Mouse (Mus musculus): ENCODE measurements around the gene Pithd1. TPM values are rescaled to one million over a fixed set of nuclear protein-coding genes. Genes with fewer than 3 reads are reported as not detected.

Gene Pithd1
- polyA plus RNA-seq, 1 experiment = 35.2 TPM

DNA sequence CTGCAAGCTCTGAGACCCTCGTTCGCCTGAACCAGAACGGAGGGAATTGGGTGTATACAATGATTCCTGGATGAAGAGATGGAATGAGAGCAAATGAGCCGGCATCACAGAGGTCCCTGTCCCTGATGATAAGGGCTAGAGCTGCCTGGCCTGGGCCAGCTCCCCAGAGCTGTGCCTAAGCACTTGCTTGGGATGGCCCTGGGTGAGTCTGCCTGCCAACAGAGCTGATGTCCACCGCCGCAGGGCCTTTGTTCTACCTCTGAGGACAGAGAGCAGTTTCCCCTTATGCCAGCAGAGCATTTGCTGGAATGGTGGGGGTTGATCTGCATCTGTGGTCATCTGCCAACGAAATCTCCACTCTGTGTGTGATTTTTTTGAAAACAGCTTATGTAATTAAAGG is 24.9 kb downstream of the Pithd1 start:
- Histone ChIP-seq H3K36me3 (ENCODE audit: control insufficient read depth, insufficient read depth) (peaks cover 5% of the 10 kb centered on the region), H3K4me3 (peak overlapping the region; percentile 97), H3ac (ENCODE audit: control insufficient read depth, insufficient read length) (no peak overlapping the region), H3K27me3 (ENCODE audit: control insufficient read depth, insufficient read depth, insufficient read length) (no peaks in the 10 kb centered on the region), H3K4me2 (ENCODE audit: low read depth) (peak overlapping the region; percentile 99), H3K79me2 (ENCODE audit: control insufficient read depth, insufficient read depth) (no peaks in the 10 kb centered on the region)
- peak; percentile 30 for TF ChIP-seq POLR2AphosphoS2 (IDR thresholded peaks at IDR 0.05; ENCODE audit: insufficient read length, low read depth)
- no peak for TF ChIP-seq MYOD1 (IDR thresholded peaks at IDR 0.05; ENCODE audit: control insufficient read depth in 1 of 3, insufficient read length in 2 of 3, low read depth in 2 of 3)
- no peak for TF ChIP-seq MYOG (IDR thresholded peaks at IDR 0.05; ENCODE audit: control insufficient read depth in 1 of 3, insufficient read depth in 1 of 3, insufficient read length in 2 of 3, low read depth in 2 of 3)
- TF ChIP-seq REST (IDR thresholded peaks at IDR 0.05; ENCODE audit: insufficient read depth, insufficient read length) = no peak
- no peak for TF ChIP-seq POLR2A (IDR thresholded peaks at IDR 0.05; ENCODE audit: insufficient read length, low read depth)
- no peak for TF ChIP-seq USF1 (IDR thresholded peaks at IDR 0.05; ENCODE audit: low read depth)
- TF ChIP-seq SRF (IDR thresholded peaks at IDR 0.05; ENCODE audit: control insufficient read depth, insufficient read length, low read depth) = no peak
- no peak for TF ChIP-seq TCF3 (IDR thresholded peaks at IDR 0.05; ENCODE audit: insufficient read length, low read depth)

DNA sequence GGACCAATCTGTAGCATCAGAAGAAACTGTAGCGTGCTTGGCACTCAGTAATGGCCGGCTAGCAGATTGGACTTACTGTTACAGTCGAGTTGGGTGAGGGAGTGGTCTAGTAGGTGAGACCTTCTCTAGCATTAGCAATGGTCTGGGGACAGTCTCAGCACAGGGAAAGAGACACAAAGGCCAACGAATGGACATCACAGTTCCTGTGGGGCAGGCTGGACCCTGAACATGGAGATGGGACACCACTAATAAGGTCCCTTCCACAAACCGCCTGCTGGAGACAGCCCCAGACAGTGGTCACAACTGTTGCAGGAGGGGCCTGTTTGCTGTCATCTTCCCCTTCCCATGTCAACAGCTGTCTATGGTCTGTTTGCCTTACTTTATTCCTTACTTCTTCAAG is 25.4 kb downstream of the Pithd1 start:
- H3K27me3 ChIP-seq (ENCODE audit: control insufficient read depth, insufficient read depth, insufficient read length) = no peaks in the 10 kb centered on the region
- H3K4me2 ChIP-seq (ENCODE audit: low read depth) = no peak overlapping the region
- H3ac ChIP-seq (ENCODE audit: control insufficient read depth, insufficient read length) = no peak overlapping the region
- H3K36me3 ChIP-seq (ENCODE audit: control insufficient read depth, insufficient read depth) = peaks cover 5% of the 10 kb centered on the region
- no peak overlapping the region for H3K4me3 ChIP-seq
- H3K79me2 ChIP-seq (ENCODE audit: control insufficient read depth, insufficient read depth) = no peaks in the 10 kb centered on the region
- TF ChIP-seq MYOD1 (IDR thresholded peaks at IDR 0.05; ENCODE audit: control insufficient read depth in 1 of 3, insufficient read length in 2 of 3, low read depth in 2 of 3) (no peak), SRF (IDR thresholded peaks at IDR 0.05; ENCODE audit: control insufficient read depth, insufficient read length, low read depth) (no peak), POLR2A (IDR thresholded peaks at IDR 0.05; ENCODE audit: insufficient read length, low read depth) (no peak), POLR2AphosphoS2 (IDR thresholded peaks at IDR 0.05; ENCODE audit: insufficient read length, low read depth) (peak; percentile 55), USF1 (IDR thresholded peaks at IDR 0.05; ENCODE audit: low read depth) (no peak)

DNA sequence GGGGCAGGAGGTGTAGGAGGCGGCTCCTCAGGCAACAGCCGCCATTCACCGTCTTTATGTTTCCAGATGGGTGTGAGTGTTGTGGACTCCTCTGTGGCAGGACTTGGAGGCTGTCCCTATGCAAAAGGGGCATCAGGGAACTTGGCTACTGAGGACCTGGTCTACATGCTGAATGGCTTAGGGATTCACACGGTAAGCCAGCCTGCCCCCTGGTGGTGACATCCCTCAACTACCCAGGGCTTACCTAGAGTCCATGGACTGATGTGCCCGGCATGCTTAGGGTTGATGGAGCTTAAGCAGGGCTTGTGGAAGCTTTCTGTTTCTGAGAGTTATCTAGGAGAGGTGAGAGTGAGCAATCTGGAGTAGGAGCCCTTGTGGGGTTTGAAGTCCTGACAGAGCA is 26.3 kb downstream of the Pithd1 start:
- TF ChIP-seq POLR2A (IDR thresholded peaks at IDR 0.05; ENCODE audit: insufficient read length, low read depth) (no peak), SRF (IDR thresholded peaks at IDR 0.05; ENCODE audit: control insufficient read depth, insufficient read length, low read depth) (no peak), POLR2AphosphoS2 (IDR thresholded peaks at IDR 0.05; ENCODE audit: insufficient read length, low read depth) (peak; percentile 62)
- H3K36me3 ChIP-seq (ENCODE audit: control insufficient read depth, insufficient read depth) = peaks cover 5% of the 10 kb centered on the region
- no peak overlapping the region for H3K4me2 ChIP-seq (ENCODE audit: low read depth)

DNA sequence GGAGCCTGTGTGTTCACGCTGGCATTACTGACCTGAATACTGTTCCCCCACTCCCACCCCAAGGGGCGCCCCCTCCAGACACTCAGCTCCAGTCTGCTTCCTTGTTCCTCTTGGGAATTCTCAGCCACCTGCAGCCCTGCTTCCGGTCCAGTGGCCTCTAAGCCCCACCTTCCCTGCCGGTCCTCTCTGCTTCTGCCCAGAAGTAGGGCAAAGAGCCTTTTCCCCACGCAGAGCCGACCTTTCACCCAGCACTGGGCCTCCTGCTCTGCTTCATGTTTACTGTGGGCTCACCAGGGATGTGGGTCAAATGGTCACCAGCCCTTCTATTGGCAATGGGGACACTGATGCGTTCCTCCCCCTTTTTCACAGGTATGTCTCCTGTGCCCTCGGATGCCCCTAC is 28.7 kb downstream of the Pithd1 start:
- no peak for TF ChIP-seq CEBPB (IDR thresholded peaks at IDR 0.05; ENCODE audit: insufficient read depth, poor library complexity, severe bottlenecking)
- TF ChIP-seq MYOD1 (IDR thresholded peaks at IDR 0.05; ENCODE audit: control insufficient read depth in 1 of 3, insufficient read length in 2 of 3, low read depth in 2 of 3) = no peak
- TF ChIP-seq POLR2A (IDR thresholded peaks at IDR 0.05; ENCODE audit: insufficient read length, low read depth) = no peak
- no peak for TF ChIP-seq TCF3 (IDR thresholded peaks at IDR 0.05; ENCODE audit: insufficient read length, low read depth)
- TF ChIP-seq POLR2AphosphoS2 (IDR thresholded peaks at IDR 0.05; ENCODE audit: insufficient read length, low read depth) = no peak
- no peak for TF ChIP-seq MAX (IDR thresholded peaks at IDR 0.05; ENCODE audit: low read depth)
- TF ChIP-seq SRF (IDR thresholded peaks at IDR 0.05; ENCODE audit: control insufficient read depth, insufficient read length, low read depth) = no peak
- TF ChIP-seq TCF12 (IDR thresholded peaks at IDR 0.05; ENCODE audit: insufficient read depth, poor library complexity, severe bottlenecking) = no peak
- no peak for TF ChIP-seq REST (IDR thresholded peaks at IDR 0.05; ENCODE audit: insufficient read depth, insufficient read length)
- TF ChIP-seq E2F4 (IDR thresholded peaks at IDR 0.05; ENCODE audit: insufficient read depth) = no peak
- no peak for TF ChIP-seq MYOG (IDR thresholded peaks at IDR 0.05; ENCODE audit: control insufficient read depth in 1 of 3, insufficient read depth in 1 of 3, insufficient read length in 2 of 3, low read depth in 2 of 3)
- no peak for TF ChIP-seq USF1 (IDR thresholded peaks at IDR 0.05; ENCODE audit: low read depth)
- Histone ChIP-seq H3K27me3 (ENCODE audit: control insufficient read depth, insufficient read depth, insufficient read length) (no peaks in the 10 kb centered on the region), H3K36me3 (ENCODE audit: control insufficient read depth, insufficient read depth) (peaks cover 5% of the 10 kb centered on the region), H3ac (ENCODE audit: control insufficient read depth, insufficient read length) (no peak overlapping the region), H3K4me2 (ENCODE audit: low read depth) (no peak overlapping the region), H3K4me3 (no peak overlapping the region), H3K79me2 (ENCODE audit: control insufficient read depth, insufficient read depth) (no peaks in the 10 kb centered on the region)

More for the DNA sequence above, 26.3 kb downstream of the Pithd1 start:
- Histone ChIP-seq H3K4me3 (no peak overlapping the region), H3K27me3 (ENCODE audit: control insufficient read depth, insufficient read depth, insufficient read length) (no peaks in the 10 kb centered on the region), H3K79me2 (ENCODE audit: control insufficient read depth, insufficient read depth) (no peaks in the 10 kb centered on the region), H3ac (ENCODE audit: control insufficient read depth, insufficient read length) (no peak overlapping the region)

DNA sequence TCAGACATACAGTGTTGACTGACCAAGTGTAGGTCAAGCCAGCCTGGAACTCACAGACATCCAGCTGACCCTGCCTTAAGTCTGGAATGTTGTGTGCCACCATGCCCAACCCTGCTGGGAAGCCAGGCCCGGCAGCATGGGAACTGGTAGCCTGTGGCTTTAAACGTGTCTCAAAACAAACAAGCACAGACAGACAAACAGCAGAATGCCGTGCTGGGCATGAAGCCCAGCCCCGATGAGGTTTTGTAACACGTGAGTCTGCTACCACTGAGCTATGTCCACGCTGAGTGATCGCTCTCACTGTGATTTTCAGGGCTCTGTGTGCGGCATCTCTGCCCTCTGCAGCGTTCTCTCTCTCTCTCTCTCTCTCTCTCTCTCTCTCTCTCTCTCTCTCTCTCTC is 31.2 kb downstream of the Pithd1 start:
- Histone ChIP-seq H3K36me3 (ENCODE audit: control insufficient read depth, insufficient read depth) (peaks cover 5% of the 10 kb centered on the region), H3ac (ENCODE audit: control insufficient read depth, insufficient read length) (no peak overlapping the region), H3K27me3 (ENCODE audit: control insufficient read depth, insufficient read depth, insufficient read length) (no peaks in the 10 kb centered on the region), H3K79me2 (ENCODE audit: control insufficient read depth, insufficient read depth) (no peaks in the 10 kb centered on the region), H3K4me2 (ENCODE audit: low read depth) (no peak overlapping the region), H3K4me3 (no peak overlapping the region)
- no peak for TF ChIP-seq MYOD1 (IDR thresholded peaks at IDR 0.05; ENCODE audit: control insufficient read depth in 1 of 3, insufficient read length in 2 of 3, low read depth in 2 of 3)

DNA sequence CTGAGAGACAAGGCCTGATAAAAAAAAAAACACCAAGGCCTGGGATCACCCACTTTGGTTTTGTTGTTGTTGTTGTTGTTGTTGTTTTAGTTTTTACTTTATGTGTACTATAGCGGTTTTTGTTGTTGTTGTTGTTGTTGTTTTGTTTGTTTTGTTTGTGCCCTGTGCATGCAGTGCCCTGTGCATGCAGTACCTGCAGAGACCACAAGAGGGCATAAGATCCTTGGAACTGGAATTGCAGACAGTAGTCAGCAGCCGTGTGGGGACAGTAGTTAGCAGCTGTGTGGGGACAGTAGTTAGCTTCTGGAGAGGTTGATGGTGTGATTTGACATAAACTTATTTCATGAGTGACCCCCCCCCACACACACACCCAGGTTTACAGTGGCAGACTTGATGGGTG is 32.8 kb downstream of the Pithd1 start:
- Histone ChIP-seq H3K36me3 (ENCODE audit: control insufficient read depth, insufficient read depth) (no peaks in the 10 kb centered on the region), H3K27me3 (ENCODE audit: control insufficient read depth, insufficient read depth, insufficient read length) (no peaks in the 10 kb centered on the region), H3ac (ENCODE audit: control insufficient read depth, insufficient read length) (no peak overlapping the region), H3K4me3 (no peak overlapping the region), H3K79me2 (ENCODE audit: control insufficient read depth, insufficient read depth) (no peaks in the 10 kb centered on the region), H3K4me2 (ENCODE audit: low read depth) (no peak overlapping the region)
- TF ChIP-seq MYOD1 (IDR thresholded peaks at IDR 0.05; ENCODE audit: control insufficient read depth in 1 of 3, insufficient read length in 2 of 3, low read depth in 2 of 3) = no peak

Measured in myocyte (in vitro differentiated cells).